Mouse (Mus musculus) retina, adult 2 months (tissue): Measurements from ENCODE around the gene 2700081O15Rik.

ENCODE experiments used
- DNase-seq: peaks from one replicate; pipeline ENCODE4 v3.0.0-alpha.2; 2012; ENCODE audit warnings: low read depth, low spot score

The 2700081O15Rik gene

DNA sequence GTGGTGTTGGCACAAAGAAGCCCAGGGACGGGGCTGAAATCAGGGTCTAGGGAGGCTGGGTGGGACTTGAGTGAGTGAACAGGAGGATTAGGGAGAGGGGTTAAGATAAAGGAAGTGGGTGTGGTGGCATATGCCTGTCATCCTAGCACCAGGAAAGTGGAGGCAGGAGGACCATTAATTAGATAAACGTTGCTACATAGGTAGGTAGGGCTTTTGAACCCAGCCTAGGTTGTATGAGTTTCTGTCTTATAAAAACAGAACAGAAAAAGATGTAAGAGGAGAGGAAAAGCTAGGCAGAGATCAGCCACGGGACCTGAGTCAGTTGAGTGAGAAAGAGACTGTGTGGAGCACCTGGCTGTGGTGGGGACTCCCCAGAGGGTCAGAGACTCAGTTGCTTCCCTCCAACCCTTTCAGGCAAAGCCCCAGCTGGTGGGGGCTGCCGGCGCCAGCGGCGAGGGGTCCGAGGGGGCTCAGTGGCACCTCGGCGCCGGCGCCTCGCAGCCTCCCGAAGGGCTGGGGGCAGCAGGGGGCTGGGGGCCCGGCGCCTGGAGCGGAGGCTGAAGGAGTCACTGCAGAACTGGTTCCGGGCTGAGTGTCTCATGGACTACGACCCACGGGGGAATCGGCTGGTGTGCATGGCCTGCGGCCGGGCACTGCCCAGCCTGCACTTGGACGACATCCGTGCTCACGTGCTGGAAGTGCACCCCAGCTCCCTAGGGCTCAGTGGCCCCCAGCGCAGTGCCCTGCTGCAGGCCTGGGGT lies 3.6 kb downstream of the 2700081O15Rik start:
- DNase-seq = no peak

- no peak for DNase-seq
Measured at GRCm38 (mm10) chr19:7421602-7422591, 4.5 kb downstream of the 2700081O15Rik start.

DNA sequence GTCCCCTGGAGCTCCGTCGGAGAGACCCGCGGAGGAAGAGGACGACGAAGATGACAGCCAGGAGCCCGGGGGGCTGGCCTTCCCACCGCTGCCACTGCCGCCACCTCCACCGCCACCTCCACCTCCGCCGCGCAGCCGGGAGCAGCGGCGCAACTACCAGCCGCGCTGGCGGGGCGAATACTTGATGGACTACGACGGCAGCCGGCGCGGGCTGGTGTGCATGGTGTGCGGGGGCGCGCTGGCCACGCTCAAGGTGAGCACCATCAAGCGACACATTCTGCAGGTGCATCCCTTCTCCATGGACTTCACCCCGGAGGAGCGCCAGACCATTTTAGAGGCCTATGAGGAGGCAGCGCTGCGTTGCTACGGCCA lies 5.2 kb downstream of the 2700081O15Rik start:
- DNase-seq = no peak

DNA sequence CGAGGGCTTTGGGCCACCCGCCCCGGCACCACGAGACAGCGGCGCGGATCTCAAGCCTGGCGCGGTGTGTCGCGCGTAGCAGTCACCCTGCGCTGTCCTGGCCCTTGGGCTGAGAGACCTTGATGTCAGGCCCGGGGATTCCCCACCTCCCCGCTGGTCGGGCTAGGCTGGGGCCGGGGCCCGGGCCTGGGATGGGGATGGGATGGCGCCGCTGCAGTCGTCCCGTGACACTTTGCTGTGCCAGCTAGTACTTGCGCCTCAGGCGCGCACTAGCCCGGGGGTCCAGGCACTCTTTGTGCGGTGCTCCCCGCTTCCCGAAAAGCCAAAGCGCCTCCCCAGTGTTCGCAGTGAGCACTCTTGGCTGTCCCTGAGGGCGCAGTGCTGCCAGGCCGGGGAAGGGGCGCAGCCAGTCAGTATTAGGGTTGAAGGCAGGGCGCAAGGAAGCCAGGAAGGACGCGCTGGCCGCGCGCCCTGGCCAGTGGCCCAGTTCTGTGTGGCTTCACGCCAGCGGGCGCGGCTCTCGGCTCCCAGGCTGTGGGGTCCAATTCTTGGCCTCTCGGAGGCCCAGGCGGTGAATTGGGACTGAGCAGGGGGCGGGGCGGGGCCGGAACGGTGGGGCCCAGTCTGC lies 5.7 kb downstream of the 2700081O15Rik start:
- DNase-seq = no peak

DNA sequence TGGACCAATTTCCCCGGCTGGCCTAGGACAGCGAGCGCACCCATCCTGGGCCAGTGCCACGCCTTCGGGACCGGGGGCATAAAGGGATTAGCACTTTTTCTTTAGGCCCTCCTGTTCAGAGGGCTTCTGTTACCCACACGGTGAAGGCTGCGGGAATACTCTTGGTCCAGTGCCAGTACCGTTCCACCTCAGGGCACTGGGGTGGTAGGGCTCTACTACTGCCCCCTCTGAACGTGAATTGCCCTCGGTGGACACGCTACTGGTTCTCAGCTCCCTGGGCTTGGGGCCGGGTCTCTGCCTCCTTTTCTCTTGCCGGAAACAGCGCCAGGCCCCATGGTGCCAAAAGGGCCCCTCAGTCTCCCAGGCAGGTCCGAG lies 6.2 kb downstream of the 2700081O15Rik start:
- DNase-seq = no peak

DNA sequence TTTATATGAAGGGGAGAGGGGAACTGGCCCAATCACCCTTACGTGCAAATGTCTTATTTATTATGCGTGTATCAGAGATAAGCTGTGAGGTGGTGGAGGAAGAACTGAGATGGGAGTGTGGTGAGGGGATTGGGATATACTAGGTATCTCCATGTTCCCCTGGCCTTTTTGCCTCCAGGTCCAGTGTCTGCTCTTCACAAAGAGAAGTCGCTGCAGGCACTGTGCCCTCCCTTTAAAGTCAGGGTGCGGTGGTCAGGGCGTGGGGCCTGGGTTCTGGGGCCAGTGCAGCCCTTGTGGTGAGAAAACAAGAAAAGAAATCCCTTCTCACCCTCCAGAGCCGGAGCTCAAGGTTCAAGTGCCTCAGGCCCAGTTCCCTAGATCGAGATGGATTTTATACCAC lies 6.7 kb downstream of the 2700081O15Rik start:
- no peak for DNase-seq

DNA sequence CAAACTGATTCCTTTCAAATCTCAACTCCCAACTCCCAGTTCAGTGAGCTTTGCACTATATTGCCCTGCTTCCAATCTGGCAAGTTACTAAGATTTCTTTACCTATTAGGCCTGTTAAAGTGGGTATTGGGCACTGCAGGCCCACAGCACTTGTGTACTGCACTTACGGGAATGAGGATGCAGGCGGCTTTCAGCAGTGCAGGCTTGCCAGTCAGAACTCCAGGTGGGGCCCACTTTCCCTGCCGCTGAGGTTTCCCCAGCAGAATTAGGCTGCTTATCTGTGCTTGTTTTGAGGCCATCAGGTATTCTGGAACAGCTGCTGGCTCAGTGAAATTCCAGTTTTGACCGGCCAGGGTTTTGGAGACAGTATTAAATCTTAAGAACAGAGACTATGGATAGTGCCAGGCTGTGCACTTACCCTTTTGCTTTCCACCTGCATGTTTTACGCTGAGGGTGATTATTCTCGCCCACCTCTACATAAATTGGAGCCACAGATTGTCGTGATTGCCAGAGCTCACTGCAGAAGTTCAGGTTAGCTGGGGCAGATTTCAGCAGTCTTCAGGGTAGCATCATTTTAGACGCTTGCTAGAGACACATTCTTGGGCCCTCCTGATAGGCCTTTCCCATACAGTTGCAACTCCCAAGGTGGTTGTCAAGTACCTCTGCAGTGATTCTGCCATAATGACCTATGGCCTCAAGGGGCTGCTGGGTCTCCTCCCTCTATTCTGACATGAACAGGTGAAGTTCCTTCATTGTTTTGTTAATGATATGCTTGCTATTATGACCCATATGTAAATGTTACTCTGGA lies 7.4 kb downstream of the 2700081O15Rik start:
- no peak for DNase-seq

- DNase-seq = no peak
Measured at GRCm38 (mm10) chr19:7425398-7425775, 8.0 kb downstream of the 2700081O15Rik start.

DNA sequence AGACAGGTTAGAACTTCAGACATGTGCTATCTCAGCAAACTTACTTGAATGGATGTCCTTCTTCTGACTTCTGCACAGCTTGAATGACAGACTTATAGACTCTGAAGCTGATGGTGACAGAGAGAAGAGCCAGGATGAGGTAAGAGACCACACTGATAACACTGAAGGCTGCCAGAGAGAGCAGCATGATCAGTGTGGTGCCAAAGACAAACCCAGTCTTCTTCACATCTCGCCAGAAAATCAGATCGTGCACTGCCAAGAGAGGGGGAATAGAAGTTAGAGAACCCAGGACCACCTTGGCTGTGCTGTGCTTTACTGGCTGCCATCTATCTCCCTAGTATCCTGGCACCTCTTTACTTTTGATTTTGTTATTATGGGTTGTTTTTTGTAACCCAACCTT lies 17.5 kb downstream of the 2700081O15Rik start:
- no peak for DNase-seq

DNA sequence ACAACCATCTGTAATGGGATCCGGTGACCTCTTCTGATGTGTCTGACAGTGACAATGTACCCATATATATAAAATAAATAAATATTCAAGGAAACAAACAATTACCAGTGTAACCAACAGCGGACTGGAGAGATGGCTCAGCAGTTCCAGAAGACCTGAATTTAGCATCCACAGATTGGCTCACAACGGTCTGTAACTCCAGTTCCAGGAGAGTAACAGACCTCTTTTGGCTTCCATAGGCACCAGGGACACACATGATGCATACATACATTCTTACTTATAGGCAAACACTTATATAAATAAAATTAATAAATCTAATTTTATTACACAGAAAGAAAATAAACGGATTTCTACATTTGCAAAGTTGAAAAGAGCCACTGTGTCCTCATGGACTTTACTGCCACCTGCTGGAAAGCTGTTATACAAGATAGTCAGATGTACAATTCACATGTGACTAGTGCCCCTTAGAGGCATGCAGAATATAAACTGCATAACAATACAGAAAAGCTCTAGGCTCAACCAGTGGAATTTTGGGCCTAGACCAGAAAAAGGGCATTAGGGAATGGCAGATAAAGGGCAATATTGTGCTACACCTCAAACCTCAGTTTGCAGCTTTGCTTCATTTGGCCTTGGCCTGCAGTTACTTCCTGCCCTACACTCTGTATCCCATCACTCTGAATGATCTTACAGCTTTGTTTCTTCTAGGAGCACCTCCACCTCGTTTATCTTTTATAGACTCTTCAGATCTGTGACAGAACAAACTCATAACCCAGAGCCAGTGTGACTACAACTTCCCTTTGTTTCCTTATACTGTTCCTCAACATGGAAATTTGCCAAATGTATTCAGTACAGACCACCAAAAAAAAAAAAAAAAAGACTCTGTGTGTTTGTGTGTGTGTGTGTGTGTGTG lies 18.9 kb downstream of the 2700081O15Rik start:
- no peak for DNase-seq

GRCm38 (mm10) chr19:7438295-7438694 lies 20.9 kb downstream of the 2700081O15Rik start:
- no peak for DNase-seq

DNA sequence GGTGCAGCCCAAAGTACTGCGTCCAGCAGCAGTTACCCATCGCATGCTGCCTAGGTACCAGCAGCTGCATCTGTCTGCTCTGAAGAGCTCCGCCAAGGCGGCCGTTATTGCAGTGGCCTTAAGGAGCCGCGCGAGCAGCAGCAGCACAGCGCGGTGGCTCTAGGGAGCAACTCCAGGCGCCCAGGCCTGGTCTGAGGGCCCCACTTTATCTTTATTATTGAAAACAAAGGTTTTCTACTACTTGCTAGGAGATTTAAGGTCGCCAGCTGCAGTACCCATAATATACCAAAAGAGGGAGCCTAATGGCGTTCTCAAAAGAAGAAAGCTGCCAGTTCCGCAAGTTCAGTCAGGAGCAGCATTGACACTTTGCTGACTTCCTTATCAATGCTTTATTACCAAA lies 24.1 kb downstream of the 2700081O15Rik start:
- DNase-seq = no peak

DNA sequence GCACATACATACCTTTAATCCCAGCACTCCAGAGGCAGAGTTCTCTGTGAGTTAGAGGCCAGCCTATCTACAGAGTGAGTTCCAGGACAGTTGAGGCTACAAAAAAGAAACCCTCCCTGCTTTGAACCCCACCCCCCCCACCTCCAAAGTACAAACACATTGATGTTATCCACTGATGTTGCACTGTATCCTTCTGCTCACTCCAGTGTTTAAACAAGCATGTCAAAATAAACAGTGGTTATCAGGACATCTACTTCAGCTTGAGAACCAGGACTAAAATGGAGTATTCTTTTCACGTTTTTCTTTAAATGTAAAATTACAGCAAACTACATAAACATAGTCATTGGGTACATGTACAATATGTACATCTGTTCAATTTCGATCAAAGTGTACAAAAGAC lies 27.7 kb downstream of the 2700081O15Rik start:
- DNase-seq = no peak

- DNase-seq = no peak
Measured at GRCm38 (mm10) chr19:7445596-7445995, 28.2 kb downstream of the 2700081O15Rik start.

DNA sequence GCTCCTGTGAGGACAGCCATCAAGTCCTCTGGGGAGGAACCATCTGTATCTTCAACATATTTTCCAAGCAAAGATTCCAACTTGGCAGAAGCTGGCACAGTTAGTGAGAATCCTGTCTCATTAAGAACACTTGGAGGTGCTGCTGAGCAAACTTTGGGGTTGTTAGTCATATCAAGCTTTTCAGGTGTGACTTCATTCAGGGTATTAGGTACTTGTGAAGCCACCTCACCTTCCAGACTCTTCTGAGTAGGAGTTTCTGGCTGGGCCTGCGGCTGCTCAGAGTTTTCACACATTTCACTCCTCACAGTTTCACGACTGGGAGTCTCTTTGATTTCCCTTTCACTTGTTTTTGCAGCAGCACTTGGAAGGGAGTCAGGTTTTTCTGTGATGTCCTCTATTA lies 39.4 kb downstream of the 2700081O15Rik start:
- DNase-seq = no peak

GRCm38 (mm10) chr19:7458901-7459300 lies 41.5 kb downstream of the 2700081O15Rik start:
- DNase-seq = no peak

DNA sequence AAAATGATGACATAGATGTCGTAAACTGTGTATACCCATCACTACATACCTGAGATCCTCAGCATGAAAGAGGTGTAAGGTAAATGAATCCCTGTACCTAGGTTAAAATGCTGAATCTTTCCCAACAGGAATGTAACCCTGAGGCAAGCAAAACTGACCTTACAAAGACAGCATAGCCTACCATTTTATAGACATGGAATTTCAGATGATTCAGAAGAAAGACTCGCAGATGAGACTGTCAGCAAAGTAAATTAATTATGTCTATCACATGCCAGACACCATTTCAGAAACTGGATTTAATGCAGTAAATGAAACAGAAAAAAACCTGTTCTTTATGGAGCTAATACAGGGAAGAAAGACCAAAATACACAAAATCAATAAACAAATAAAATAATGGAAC lies 41.9 kb downstream of the 2700081O15Rik start:
- no peak for DNase-seq

DNA sequence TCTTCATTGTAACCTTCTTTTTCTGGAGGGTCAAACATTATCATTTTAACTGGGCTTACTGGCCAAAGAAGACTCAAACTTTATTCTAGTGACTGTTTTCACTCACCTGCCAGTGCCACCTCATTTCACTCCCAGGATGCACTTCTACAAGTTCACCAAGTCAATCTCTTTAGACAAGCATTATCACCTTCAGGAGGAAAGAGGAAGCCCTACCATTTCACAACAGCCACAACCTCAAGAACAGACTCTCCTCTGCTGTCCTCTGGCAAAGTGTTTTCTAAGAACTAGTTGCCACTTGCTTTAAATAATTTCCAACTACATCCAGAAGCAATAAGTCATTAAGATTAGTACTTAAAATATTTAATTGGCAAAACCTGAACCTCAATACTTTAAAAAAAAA lies 50.5 kb downstream of the 2700081O15Rik start:
- no peak for DNase-seq

GRCm38 (mm10) chr19:7470643-7471042 lies 53.2 kb downstream of the 2700081O15Rik start:
- no peak for DNase-seq
